Mouse (Mus musculus) NIH3T3 (cell line): ENCODE results near the gene Sox2.

Source experiments
- DNase-seq: peaks from one replicate; pipeline ENCODE4 v3.0.0-alpha.2; 2012; ENCODE audit warnings: low read depth

The Sox2 gene

DNA sequence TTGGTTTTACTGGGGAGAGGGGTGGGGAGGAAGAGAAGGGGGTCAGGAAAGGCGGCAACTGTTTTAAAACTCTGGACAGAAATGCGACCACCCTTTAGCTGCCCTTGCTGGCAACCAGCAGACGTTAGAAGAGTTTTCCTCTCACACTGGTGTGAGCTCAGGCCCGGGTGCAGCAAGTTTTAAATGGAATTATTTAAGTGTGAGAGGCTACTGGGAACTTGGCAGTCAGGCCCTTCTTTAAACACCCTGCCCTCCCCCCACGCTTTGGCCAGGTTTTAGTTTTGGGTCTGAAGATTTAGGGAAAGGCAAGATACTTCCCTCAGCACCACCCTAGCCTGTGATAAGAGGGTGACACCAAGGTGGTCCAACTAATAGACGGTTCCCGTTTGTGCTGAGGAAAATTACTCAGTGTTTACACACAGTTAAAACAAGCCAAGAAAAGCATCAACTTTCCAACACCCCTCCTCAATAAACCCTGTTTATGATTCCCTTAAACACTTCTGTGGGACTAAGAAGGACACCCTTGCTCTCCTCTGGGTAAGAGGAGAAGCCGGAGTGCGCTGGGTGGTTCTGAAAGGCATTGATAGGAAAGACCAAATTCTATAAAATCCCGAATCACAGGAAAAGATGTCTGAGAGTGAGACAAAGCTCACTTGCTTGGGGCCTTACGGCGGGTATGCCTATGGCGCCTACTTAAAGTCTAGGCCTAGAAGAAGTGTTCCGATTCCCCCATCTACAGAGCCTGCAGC, 10.5 kb downstream of the Sox2 start:
- no peak for DNase-seq

DNA sequence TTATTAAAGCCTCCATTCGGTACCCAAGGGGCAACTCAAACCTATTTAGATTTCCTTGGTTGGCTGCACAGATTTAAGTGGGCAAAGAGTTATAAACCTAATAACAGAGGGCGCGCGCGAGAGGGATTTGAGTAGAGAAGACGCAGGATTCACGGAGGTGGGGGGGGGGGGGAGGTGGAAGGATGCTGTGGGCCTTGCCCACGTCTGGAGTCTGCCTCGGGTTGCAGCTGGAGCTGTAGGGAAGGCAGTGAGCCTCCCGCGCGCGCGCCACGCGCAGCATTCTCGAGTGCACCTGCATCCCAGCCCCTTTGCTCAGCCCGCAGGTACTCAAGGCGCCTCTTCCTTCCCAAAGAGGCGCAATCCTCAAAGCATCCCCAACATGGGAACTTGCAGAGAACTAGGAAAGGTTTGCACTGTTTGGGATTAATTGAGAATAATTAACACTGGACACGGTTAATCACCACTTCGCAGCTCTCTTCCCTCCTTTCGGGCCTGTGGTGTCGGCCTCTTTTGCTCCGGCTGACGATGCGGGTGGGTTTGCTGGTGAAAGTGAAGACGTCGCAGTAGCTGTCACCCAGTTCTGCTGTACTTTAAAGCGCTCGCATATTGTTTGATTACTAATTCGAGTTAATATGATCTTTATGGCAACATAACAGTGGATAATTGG, 11.3 kb downstream of the Sox2 start:
- no peak for DNase-seq

DNA sequence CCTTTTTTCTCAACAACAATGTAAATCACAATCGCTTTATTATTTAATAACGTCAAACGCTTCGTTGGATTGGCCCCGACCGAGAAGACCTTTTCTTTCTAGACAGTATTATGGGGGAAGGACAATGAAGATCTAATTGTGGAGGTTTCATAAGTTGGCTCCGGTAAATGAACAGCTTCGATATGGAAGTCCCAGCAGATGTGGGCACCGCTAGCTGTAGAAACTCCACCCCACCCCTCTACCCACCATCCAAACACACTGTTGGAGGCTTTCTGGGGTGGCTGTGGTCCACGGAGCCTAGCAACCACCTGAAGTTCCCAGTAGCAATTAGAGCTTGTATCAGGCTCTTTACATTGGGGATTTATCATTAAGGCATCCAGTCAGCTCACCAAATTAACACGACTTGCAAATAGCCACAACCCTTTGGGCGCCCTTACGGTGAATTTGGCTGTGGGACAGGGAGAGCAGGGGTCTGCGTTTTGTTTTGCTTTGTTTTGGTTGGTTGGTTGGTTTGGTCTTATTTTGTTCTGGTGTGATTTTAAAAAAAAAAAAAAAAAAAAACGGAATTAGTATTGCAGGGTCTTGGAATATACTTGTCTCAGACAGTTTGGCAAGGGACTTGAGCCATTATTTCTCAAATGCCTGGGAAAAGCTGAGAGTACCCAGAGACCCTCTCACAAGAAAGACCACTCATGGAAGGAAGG, 12.0 kb downstream of the Sox2 start:
- no peak for DNase-seq

DNA sequence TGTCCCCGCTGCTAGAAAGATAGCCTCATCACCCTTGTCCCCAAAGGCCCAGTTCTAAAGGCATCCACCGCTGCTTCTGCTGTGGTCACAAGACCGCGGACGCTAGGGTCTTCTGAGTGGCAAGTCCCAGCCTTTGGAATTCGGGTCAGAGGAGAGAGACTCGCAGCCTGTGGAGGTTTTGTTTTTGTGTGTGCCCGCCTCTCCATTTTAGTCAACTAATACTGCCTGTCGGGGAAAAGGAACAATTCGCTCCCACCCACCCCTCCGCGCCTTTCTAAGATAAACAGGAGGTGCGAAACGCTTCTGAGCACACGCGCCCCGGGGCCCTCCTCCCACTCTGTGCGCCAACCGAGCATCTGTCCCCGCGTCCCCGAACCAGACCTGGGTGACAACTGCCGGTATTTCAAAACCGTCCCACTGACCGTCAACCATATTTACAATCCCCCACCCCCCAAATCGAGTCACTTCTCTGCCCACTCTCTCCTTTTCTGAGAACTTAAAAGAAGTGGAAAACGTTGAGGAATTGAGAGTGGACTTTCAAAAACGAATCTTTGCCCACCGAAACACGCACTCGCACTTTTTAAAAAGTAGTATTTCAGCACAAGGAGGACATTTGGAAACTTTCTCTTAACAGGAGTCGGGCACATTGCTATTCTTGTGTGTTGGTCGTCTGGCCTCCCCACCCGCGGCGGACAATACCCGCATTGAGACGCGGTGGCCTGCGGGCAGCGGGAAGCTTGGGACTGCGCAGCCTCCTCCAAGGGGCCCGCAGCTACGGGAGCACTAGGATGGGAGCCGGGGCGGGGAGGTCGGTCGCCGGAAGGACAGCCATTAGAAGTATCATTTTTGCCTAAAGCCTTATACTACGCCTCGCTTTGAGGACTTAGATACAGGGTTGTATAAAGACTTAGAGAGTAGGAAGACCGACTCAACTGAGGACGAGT, 12.8 kb downstream of the Sox2 start:
- DNase-seq = no peak

DNA sequence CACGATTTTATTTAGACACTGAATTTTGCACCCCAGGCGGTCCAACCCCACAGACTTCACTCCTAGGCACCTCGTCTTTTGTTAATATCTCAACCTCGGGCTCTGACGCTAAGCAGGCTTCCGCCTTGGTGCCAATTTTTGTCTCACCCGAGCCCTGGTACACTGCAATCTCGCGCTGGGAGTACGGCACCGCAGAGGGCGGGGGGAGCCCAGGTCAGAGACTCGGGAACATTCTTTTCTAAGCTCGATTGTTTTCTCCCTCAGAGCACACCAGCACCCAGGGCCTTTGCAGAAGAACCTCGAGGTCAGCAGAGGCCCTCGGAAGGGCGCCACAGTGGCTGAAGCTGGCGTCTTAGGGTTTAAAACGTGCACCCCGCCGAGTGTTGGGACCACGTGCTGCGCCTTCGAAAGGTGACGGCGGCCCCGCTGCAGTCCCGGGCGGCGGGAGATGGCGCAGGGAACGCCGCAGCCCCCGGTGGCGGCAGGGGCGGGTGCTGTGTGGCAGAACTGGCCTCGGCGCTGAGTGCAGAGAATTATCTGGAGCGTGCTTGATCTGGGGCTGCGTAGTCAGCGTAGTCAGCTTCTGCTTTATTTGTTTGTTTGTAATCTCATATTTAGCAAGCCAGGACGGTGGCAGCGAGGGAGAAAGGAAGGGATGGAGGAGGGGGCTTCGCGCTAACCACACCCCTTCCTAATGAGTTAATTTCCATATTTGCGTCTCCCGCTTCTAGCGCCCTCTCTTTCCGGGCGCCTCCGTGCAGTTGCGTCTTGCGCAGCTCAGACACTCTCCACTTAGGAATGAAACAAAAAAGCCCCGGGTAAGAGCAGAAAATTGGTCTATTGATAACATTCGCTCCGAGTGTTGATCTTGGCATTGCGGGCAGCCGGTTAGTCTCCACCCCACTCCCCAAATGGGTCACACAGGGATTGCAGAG, 13.8 kb downstream of the Sox2 start:
- DNase-seq = no peak

GRCm38 (mm10) chr3:34664636-34665531, 14.7 kb downstream of the Sox2 start:
- DNase-seq = no peak

DNA sequence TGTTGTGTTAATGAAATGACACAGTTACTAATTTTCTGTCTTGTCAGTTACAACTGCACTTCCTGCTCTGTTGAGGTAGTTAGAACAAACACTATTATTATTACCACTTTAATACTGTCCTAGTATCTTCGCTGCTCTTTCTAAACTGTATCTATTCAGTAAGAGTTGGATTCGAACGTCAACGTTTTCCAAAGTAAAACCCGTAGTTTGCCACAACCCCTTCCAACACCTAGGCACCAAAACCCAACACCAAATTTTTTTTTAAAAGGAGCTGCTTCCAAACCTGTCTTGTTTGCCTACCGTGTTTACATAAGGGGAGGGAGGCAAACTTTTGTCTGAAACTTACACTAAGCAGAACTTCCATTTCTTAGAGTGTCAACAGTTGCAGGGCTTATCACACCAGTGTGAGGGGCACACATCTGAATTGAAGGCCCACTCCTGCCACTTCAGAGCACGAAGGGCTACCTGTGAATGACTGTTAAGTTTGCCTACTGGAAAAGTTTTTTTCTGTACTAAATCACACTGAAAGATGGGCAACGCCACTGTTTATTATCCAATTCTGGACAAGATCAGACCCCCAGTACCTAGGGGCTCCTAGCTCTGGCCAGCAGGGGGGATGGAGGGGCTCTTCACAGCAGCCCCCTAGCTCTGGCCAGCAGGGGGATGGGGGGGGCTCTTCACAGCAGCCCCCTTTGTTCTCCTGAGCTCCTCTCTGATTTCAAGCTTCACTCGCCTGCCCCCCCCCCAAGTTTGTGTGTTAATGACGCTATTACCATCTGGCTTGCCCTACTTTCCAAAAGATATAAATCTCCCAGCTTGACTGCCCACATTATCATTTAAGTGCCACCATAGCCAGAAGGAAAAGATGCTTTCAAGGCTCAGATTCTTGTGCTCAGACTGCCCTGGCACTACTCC, 15.8 kb downstream of the Sox2 start:
- DNase-seq = no peak

DNA sequence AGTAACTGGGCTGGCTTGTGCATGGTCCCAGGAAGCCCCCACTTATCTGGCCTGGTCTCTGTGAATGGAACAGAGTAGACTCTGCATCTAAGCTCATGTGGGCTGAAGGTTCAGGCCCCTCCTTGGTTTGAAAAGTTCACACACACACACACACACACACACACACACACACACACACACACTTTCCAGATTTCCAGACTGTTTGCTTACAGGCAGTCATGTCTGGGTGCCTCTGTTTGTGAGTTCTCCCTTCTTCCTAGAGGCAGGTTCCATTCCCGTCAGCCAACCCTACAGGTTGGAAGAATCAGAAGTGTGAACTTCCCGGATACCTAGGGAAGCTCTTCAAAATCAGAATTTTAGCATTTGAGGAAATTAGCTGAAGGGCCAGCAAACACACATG, 17.0 kb downstream of the Sox2 start:
- DNase-seq = no peak

- DNase-seq = no peak
These were observed 17.9 kb downstream of the Sox2 start for GRCm38 (mm10) chr3:34667881-34668817.

GRCm38 (mm10) chr3:34671024-34671660, 20.9 kb downstream of the Sox2 start:
- no peak for DNase-seq

DNA sequence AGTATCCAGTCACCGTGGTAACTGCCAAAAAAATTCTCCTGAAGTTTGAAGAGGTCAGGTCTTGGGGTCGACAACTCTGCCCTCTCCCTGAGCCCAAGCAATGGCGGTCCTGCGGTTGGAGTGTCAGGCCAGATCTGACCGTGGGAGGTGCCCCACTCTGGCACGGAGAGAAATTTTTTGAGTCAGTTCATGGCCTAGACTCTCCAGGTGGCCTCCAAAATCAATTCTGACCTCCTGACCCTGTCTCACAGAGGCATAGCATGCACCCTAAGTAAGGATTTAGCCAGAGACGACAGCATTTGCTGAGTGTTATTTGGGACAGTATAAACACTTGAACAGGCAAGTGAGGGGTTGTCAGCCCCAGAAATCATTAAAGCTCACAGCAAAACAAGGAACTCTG, 28.6 kb downstream of the Sox2 start:
- DNase-seq = no peak

DNA sequence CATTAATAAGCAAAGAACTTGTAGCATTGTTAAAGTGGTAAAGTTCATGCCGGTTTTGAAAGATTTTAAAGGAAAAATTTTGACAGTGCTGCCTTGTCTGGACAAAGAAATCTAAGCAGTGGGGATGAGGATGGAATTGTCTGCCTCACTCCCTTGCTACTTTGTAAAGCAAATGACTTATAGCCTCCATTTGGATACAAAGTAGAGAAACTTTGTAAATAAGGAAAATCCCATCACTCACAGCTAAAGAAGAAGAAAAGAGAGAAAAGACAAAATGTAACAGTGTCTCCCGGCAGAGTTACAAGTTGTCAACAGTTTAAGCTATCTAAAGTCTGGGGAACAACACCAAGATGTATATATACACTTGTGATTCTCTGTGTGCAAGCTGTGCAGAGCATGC, 29.2 kb downstream of the Sox2 start:
- DNase-seq = no peak

- no peak for DNase-seq
These were observed 29.7 kb downstream of the Sox2 start for GRCm38 (mm10) chr3:34679921-34680320.

DNA sequence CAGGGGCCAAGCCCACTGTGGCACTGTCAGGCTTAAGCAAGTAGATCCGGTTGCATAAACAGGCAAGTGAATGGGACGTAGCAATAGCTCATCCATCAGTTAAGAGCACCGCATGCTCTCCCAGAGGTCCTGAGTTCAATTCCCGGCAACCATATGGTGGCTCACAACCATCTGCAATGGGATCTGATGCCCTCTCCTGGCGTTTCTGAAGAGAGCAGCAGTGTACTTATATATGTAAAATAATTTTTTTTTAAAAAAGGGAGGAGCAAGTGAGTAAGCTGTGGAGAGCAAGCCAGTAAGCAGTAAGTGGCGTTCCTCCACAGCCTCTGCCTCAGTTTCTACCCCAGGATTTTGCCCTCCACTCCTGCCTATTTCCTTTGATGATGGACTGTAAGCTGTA, 37.9 kb downstream of the Sox2 start:
- no peak for DNase-seq

GRCm38 (mm10) chr3:34691703-34692393, 41.6 kb downstream of the Sox2 start:
- no peak for DNase-seq

GRCm38 (mm10) chr3:34692394-34692745, 42.2 kb downstream of the Sox2 start:
- no peak for DNase-seq
